Mouse (Mus musculus) small intestine, adult 2 months (tissue): ENCODE measurements around the gene Mkrn1.

Source experiments
- CTCF ChIP-seq: fragments of 200-500 bp; IDR thresholded peaks from 2 replicates; pipeline ENCODE4 v1.5.1; 2012; ENCODE audit warnings: low read depth, mild to moderate bottlenecking, control low read depth, inconsistent platforms, low read length, moderate library complexity, mixed read lengths; ENCODE audit not compliant: insufficient replicate concordance, insufficient read length; ENCODE audit errors: extremely low read depth
- POLR2A ChIP-seq: fragments of 200-500 bp; IDR thresholded peaks from 2 replicates; pipeline ENCODE4 v1.6.1; 2012; ENCODE audit warnings: low read depth, mild to moderate bottlenecking, control low read depth, inconsistent platforms, low read length, moderate library complexity

DNA sequence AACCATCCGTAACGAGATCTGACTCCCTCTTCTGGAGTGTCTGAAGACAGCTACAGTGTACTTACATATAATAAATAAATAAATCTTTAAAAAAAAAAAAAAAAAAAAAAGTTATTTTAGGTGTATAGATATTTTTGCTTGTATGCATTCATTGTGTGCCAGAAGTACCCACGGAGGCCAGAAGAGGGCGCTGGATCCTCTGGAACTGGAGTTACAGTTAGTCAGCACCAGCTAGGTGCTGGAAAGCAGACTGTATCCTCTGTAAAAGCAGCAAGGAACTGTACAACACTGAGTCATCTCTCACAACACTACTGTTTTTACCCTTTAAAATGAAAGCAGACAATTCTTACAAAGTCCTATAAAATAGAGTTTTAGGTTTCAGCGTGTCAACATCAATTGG lies 4.5 kb downstream of the Mkrn1 start:
- TF ChIP-seq CTCF (peak; percentile 61; the same call in 1 of the 2 replicates), POLR2A (no peak)
